Mouse (Mus musculus) brown adipose tissue, adult 24 weeks (tissue): ENCODE results near the gene Tcf7l2. TPM values are rescaled to one million over a fixed set of nuclear protein-coding genes. Genes with fewer than 3 reads are reported as not detected.

Source experiments
- H3K27ac ChIP-seq: fragments of 200-500 bp; replicated peaks from 2 replicates; pipeline ENCODE4 v1.5.1; 2012; ENCODE audit warnings: low read depth, mild to moderate bottlenecking, low read length
- H3K4me1 ChIP-seq: fragments of 200-500 bp; 2 replicates; pipeline ENCODE4 v1.6.1; 2012; ENCODE audit warnings: low read length, mixed read lengths; ENCODE audit not compliant: control insufficient read depth, insufficient read depth, insufficient read length
- H3K4me3 ChIP-seq: fragments of 200-500 bp; 2 replicates; pipeline ENCODE4 v1.5.1; 2012; ENCODE audit warnings: low read depth, mild to moderate bottlenecking, low read length, moderate library complexity; ENCODE audit not compliant: insufficient read depth
- polyA plus RNA-seq: library from polyadenylated mRNA; stranded (reverse); fragments of >200 nt; gene quantifications from 2 replicates; pipeline ENCODE4 v1.2.4, GENCODE M21; 2012; ENCODE audit not compliant: missing spikeins, insufficient read depth, insufficient read length

Gene Tcf7l2
- polyA plus RNA-seq, 1 experiment, result 8.1 TPM

DNA sequence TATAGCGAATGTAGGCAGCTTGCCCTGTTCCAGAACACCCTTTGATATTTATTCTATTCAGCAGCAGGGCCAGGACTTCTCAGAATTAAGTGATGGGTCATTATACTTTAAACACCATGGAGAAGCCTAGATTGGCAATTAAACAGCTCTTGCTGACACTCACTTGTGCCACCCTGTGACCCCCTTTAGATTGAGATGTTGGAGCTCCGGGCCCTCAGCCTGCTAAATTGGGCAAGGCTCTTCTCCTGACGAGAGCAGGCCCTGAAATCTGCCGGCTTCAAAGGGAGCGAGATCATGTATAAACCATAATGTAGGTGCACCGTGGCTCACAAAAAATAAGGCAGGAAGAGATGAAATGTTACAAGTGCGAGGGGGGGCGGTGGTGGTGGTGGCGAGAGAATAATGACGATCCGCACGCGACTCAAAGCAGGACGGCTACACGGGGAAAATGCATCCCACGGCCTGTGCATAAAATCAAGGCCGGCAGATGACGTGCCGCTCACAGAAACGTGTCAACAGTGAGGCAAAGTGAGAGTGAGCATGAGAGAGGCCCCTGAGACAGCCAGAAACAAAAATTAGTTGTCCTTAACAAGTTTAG is 173.1 kb downstream of the Tcf7l2 start:
- Histone ChIP-seq H3K4me1 (no peaks in the 10 kb centered on the region), H3K27ac (no peak overlapping the region), H3K4me3 (no peak overlapping the region)

DNA sequence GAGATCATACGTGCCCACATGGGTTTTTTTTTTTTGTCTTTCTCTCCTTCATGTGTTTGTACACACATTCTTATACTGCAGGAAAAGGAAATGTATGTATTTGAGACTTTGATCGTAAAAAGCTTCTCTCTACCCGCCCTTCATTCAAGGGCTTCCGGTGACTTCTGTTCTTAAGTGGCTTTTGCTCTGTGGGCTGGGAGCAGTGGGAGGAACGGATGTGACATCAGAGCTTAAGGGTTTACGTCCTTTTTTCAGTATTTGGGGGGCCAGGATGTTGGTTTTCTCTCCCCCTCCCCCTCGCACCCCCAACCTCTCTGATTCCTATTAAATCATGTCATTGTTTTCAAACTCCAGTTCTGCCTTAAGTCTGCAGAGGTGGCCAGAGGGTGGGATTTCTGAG is 173.9 kb downstream of the Tcf7l2 start:
- Histone ChIP-seq H3K4me3 (no peak overlapping the region), H3K27ac (no peak overlapping the region)

DNA sequence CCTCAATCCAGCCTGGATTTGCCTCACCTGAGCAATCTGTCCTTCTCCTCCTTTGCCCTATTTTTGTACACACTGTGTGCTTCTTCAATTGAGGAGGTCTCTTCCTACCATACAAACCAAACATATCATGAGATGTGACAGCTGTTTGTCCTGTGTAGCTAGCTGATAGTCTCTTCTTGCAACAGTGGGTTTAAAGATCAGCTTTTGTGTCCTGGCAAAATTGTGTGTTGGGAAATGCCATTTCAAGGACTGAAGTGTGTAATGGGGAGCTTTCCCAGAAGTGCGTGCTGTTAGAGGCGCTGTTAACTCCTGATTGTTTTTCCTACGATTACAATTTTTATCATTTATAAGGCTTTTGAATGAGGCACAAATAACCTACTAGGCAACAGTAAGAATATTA is 174.6 kb downstream of the Tcf7l2 start:
- Histone ChIP-seq H3K27ac (no peak overlapping the region), H3K4me1 (no peaks in the 10 kb centered on the region), H3K4me3 (no peak overlapping the region)

More for the DNA sequence above, 173.9 kb downstream of the Tcf7l2 start:
- H3K4me1 ChIP-seq, result no peaks in the 10 kb centered on the region

- H3K27ac ChIP-seq, result no peak overlapping the region
- no peak overlapping the region for H3K4me3 ChIP-seq
- no peaks in the 10 kb centered on the region for H3K4me1 ChIP-seq
These were observed 182.3 kb downstream of the Tcf7l2 start for GRCm38 (mm10) chr19:55923789-55924426.

DNA sequence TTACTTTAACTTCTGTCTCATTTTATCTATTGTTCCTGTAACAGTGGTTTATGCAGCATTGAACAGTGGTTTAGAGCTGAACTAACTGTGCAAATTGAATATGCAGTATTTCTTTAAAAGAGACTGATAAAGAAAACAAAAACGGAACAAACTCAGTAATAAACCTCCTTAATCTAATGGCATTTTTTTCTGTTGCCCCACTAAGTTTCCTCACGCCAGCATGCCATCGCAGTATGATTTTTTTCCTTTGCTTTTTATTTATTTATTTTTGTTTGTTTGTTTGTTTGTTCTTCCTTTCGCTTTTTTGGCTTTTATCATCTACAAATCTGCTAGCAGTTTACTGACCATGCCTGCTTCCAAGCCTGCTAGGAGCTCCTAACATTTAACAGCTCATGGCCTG is 183.2 kb downstream of the Tcf7l2 start:
- H3K27ac ChIP-seq, result no peak overlapping the region
- H3K4me3 ChIP-seq, result no peak overlapping the region
- no peaks in the 10 kb centered on the region for H3K4me1 ChIP-seq

- Histone ChIP-seq H3K4me3 (no peak overlapping the region), H3K4me1 (no peaks in the 10 kb centered on the region), H3K27ac (no peak overlapping the region)
These were observed 183.8 kb downstream of the Tcf7l2 start for GRCm38 (mm10) chr19:55925425-55925803.

DNA sequence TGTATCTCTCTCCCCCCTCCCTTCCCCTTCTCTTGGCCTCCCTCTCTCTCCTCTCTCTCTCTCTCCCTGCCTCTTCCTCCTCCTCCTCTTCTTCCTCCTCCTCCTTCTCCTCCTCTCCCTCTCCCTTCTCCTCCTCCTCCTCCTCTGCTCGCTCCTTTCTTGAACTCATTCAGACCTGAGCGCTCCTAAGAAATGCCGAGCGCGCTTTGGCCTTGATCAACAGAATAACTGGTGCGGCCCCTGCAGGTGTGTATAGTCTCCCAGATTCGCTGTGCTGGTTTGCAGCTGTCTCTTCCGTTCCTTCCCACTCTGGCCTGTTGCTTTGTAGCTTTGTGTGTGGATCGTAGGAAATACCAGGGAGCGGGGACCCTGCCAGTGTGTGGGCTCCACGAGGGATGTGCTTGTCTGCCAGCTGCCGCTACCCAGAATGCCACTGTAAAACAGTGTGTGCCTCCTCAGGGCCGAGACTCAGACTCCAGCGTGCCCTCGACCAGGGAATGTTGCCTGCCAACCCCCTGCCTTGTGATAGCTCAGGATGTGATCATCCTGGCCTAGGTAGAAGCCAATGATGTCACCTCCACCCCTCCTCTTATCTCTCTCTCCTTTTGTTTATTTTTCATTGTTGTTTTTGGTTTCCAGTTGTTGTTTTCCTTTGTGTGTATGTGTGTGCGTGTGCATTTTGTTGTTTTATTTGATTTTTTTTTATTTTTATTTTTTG is 184.3 kb downstream of the Tcf7l2 start:
- Histone ChIP-seq H3K4me3 (no peak overlapping the region), H3K27ac (no peak overlapping the region), H3K4me1 (no peaks in the 10 kb centered on the region)

- Histone ChIP-seq H3K4me1 (no peaks in the 10 kb centered on the region), H3K27ac (no peak overlapping the region)
These were observed 185.4 kb downstream of the Tcf7l2 start for GRCm38 (mm10) chr19:55926858-55927673.

DNA sequence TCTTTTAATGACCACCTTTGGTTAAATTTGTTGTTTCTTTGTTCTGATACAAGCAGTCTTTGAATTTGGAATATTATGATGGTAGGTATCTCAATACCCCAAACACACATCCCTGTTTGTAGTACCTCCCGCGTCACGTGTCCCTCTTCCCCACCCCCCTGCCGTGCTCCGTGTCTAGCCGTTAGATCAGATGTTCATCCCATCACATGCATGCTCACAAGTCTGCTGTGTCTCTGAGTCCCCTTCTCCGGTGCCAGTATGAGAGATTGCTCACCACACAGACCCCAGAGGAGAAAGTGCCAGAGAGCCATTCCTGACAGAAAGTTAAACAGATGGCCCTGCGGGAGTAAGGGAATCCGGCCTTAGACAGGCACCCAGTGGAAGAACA is 186.0 kb downstream of the Tcf7l2 start:
- Histone ChIP-seq H3K4me3 (no peak overlapping the region), H3K27ac (no peak overlapping the region), H3K4me1 (no peaks in the 10 kb centered on the region)

More at GRCm38 (mm10) chr19:55926858-55927673, 185.4 kb downstream of the Tcf7l2 start:
- no peak overlapping the region for H3K4me3 ChIP-seq

- no peaks in the 10 kb centered on the region for H3K4me1 ChIP-seq
- no peak overlapping the region for H3K27ac ChIP-seq
- H3K4me3 ChIP-seq, result no peak overlapping the region
These were observed 187.1 kb downstream of the Tcf7l2 start for GRCm38 (mm10) chr19:55928674-55929073.

DNA sequence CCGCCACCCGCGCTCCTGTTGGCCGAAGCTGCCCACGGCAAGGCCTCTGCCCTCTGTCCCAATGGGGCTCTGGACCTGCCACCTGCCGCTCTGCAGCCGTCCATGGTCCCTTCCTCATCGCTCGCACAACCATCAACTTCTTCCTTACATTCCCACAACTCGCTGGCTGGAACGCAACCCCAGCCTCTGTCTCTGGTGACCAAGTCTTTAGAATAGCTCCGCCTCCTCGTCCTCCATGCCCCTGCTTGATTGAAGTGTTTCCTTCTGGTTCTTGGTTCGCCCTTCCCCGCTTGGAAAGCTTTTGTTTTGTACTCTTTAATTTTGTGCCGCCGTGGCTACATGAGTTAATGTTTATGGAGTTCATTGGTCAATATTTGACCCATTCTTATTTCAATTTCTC is 190.0 kb downstream of the Tcf7l2 start:
- no peaks in the 10 kb centered on the region for H3K4me1 ChIP-seq
- H3K27ac ChIP-seq, result no peak overlapping the region
- H3K4me3 ChIP-seq, result no peak overlapping the region

- Histone ChIP-seq H3K27ac (no peak overlapping the region), H3K4me1 (no peaks in the 10 kb centered on the region), H3K4me3 (no peak overlapping the region)
These were observed 192.5 kb downstream of the Tcf7l2 start for GRCm38 (mm10) chr19:55933947-55934729.

- Histone ChIP-seq H3K4me3 (no peak overlapping the region), H3K27ac (no peak overlapping the region), H3K4me1 (no peaks in the 10 kb centered on the region)
These were observed 193.0 kb downstream of the Tcf7l2 start for GRCm38 (mm10) chr19:55934730-55935003.

DNA sequence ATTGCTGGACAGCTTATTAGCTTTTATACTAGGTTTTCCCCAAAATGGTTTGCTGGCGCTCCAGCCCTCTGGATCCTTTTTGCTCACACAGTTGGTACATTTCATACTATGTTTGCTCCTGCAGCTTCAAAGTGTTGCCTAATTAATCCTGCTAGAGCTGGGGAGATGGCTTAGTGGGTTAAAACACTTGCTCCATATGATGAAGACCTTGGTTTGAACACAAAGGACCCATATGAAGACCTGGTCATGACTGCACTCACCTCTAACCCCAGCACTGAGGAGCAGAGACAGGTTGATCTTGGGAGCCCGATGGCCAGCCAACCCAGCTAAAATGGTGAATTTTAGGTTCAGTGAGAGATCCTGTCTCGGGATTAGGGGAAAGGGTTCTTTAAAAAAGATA is 195.4 kb downstream of the Tcf7l2 start:
- Histone ChIP-seq H3K27ac (no peak overlapping the region), H3K4me3 (no peak overlapping the region), H3K4me1 (no peaks in the 10 kb centered on the region)
